In the genomic region with DNA sequence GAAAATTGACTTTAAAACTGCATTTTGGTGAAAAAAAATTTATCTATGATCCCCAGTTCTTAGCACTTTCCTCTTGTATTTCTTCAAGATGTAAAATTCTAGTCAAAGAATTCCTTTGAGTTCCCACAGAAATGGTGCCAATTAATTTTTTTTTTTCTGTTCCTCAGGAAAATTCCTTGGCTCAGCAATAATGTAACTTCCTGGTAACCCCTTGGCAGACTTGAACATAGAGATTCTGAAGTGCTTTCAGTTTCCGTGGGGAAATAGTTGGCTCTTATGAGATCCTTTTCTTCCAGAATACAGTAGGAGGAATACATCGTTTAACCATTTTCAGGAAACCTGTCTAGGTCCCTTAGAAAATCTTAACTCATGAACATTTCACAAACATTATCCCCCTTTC, we compare ENCODE assay signal across 23 mouse cellular contexts.
DNase-seq lines count a peak whose midpoint lies in the region; ATAC-seq and TF ChIP-seq lines count a peak whose summit lies in the region.
"Had no signal": no experiment of that assay in that cellular context is flagged by ENCODE, and none has a peak within 500 bp of the region (broad histone marks: within the 10 kb centered on the region; RNA-seq: fewer than 3 reads in every experiment).

No protein-coding gene starts in this region.

- H3K4me2 ChIP-seq in hindbrain, postnatal 0 days (ENCODE audit: low read depth, low read length), result no peak overlapping the region
- H3K4me2 ChIP-seq in hindbrain, embryonic 14.5 days (replicated peaks), result no peak overlapping the region
- no peak overlapping the region for H3K4me2 ChIP-seq in lung, embryonic 14.5 days
- H3K4me2 ChIP-seq: forebrain, embryonic 15.5 days; hindbrain, embryonic 13.5 days had no signal

- H3K4me3 ChIP-seq in hindbrain, postnatal 0 days (ENCODE audit: low read length), result no peak overlapping the region
- no peak overlapping the region for H3K4me3 ChIP-seq in hindbrain, embryonic 14.5 days (replicated peaks; ENCODE audit: low read length)
- no peak overlapping the region for H3K4me3 ChIP-seq in lung, embryonic 14.5 days (ENCODE audit: low read depth, low read length)
- H3K4me3 ChIP-seq: forebrain, embryonic 15.5 days; hindbrain, embryonic 13.5 days; left cerebral cortex, adult 2 months; midbrain, embryonic 10.5 days had no signal

- no peaks in the 10 kb centered on the region for H3K27me3 ChIP-seq in hindbrain, postnatal 0 days (ENCODE audit: insufficient read depth, low read length)
- H3K27me3 ChIP-seq in hindbrain, embryonic 14.5 days (ENCODE audit: control insufficient read depth, insufficient read depth, low read length), result no peaks in the 10 kb centered on the region
- H3K27me3 ChIP-seq in lung, embryonic 14.5 days (ENCODE audit: insufficient read depth, low read length), result no peaks in the 10 kb centered on the region
- H3K27me3 ChIP-seq: forebrain, embryonic 15.5 days; hindbrain, embryonic 13.5 days had no signal

- no peak for TF ChIP-seq CTCF in hindbrain, postnatal 0 days (IDR thresholded peaks at IDR 0.05; ENCODE audit: low read depth)
- no peak for TF ChIP-seq CTCF in lung, embryonic 14.5 days (IDR thresholded peaks at IDR 0.05; ENCODE audit: low read depth)

- H3K9ac ChIP-seq in hindbrain, postnatal 0 days (replicated peaks; ENCODE audit: low read length), result no peak overlapping the region
- H3K9ac ChIP-seq in hindbrain, embryonic 14.5 days, result no peak overlapping the region
- no peak overlapping the region for H3K9ac ChIP-seq in lung, embryonic 14.5 days
- H3K9ac ChIP-seq: forebrain, embryonic 15.5 days; hindbrain, embryonic 13.5 days; liver, embryonic 14.5 days had no signal

- ATAC-seq in hindbrain, postnatal 0 days, result no peak
- ATAC-seq in hindbrain, embryonic 14.5 days (ENCODE audit: low FRiP score), result no peak
- ATAC-seq in lung, embryonic 14.5 days (ENCODE audit: insufficient read depth), result no peak
- ATAC-seq: activated CD4-positive, CD25-positive, alpha-beta regulatory T cell, adult 4 months; CD4-positive, CD25-positive, alpha-beta regulatory T cell, adult 4 months; forebrain, embryonic 15.5 days; intestine, embryonic 16.5 days had no signal

- H3K27ac ChIP-seq in hindbrain, postnatal 0 days, result no peak overlapping the region
- H3K27ac ChIP-seq in hindbrain, embryonic 14.5 days, result no peak overlapping the region
- no peak overlapping the region for H3K27ac ChIP-seq in lung, embryonic 14.5 days (ENCODE audit: low read depth)
- H3K27ac ChIP-seq: forebrain, embryonic 15.5 days; hindbrain, embryonic 13.5 days; left cerebral cortex, adult 2 months; liver, embryonic 14.5 days; macrophage; midbrain, embryonic 10.5 days had no signal

- intact Hi-C loops in left cerebral cortex, postnatal 14 days (cut with DNase I), result no loop called here

- H3K36me3 ChIP-seq in hindbrain, postnatal 0 days (ENCODE audit: insufficient read depth, low read length), result no peaks in the 10 kb centered on the region
- H3K36me3 ChIP-seq in hindbrain, embryonic 14.5 days (replicated peaks; ENCODE audit: control insufficient read depth, insufficient read depth), result no peaks in the 10 kb centered on the region
- H3K36me3 ChIP-seq in lung, embryonic 14.5 days (ENCODE audit: insufficient read depth), result no peaks in the 10 kb centered on the region
- H3K36me3 ChIP-seq: forebrain, embryonic 15.5 days; hindbrain, embryonic 13.5 days; midbrain, embryonic 10.5 days had no signal

- WGBS in hindbrain, postnatal 0 days, result 33% methylated on average over 2 of the region's 2 CpGs
- 77% methylated on average over 2 of the region's 2 CpGs for WGBS in hindbrain, embryonic 14.5 days
- 53% methylated on average over 2 of the region's 2 CpGs for WGBS in lung, embryonic 14.5 days

- DNase-seq in hindbrain, postnatal 0 days (ENCODE audit: low spot score), result peak; percentile 23
- no peak for DNase-seq in hindbrain, embryonic 14.5 days (ENCODE audit: low spot score)
- peak; percentile 44 for DNase-seq in lung, embryonic 14.5 days
- DNase-seq in lung, postnatal 4 days, result no peak
- peak; percentile 85 for DNase-seq in adipocyte (ENCODE audit: low spot score)
- DNase-seq in fibroblast of lung, adult 2 months (ENCODE audit: low read depth), result peak; percentile 37
- no peak for DNase-seq in left cerebral cortex, postnatal 14 days (ENCODE audit: low spot score in 2 of 2)
- DNase-seq: adrenal gland, postnatal 25 days; cerebellum, adult 18-20 months; cerebellum, postnatal 36 days; gastrocnemius, postnatal 25 days; layer of hippocampus, adult 9-11 months; retina, postnatal 1 day; thymus, adult 2 months had no signal

- H3K4me1 ChIP-seq in hindbrain, postnatal 0 days (ENCODE audit: insufficient read depth, low read length), result no peaks in the 10 kb centered on the region
- no peaks in the 10 kb centered on the region for H3K4me1 ChIP-seq in hindbrain, embryonic 14.5 days (replicated peaks; ENCODE audit: control insufficient read depth, insufficient read depth, low read length)
- H3K4me1 ChIP-seq in lung, embryonic 14.5 days (ENCODE audit: insufficient read depth), result no peaks in the 10 kb centered on the region
- H3K4me1 ChIP-seq: forebrain, embryonic 15.5 days; hindbrain, embryonic 13.5 days; midbrain, embryonic 10.5 days had no signal

- H3K9me3 ChIP-seq in hindbrain, postnatal 0 days (ENCODE audit: low read length), result no peaks in the 10 kb centered on the region
- no peaks in the 10 kb centered on the region for H3K9me3 ChIP-seq in hindbrain, embryonic 14.5 days (ENCODE audit: control insufficient read depth, low read length)
- H3K9me3 ChIP-seq in lung, embryonic 14.5 days (ENCODE audit: low read depth, low read length), result no peaks in the 10 kb centered on the region
- H3K9me3 ChIP-seq: forebrain, embryonic 15.5 days; hindbrain, embryonic 13.5 days; midbrain, embryonic 10.5 days had no signal

Comparison
In these comparisons a context has a peak if more than half of its experiments do, and no peak if none do; other contexts are left out.
1. DNase-seq: peak in hindbrain, postnatal 0 days (single experiment), lung, embryonic 14.5 days (single experiment), adipocyte (single experiment) and fibroblast of lung, adult 2 months (single experiment); none in hindbrain, embryonic 14.5 days (single experiment), lung, postnatal 4 days (0 of 2) and left cerebral cortex, postnatal 14 days (0 of 2).